Mouse (Mus musculus) midbrain, embryonic 14.5 days (tissue): ENCODE measurements around the gene Tarbp1. TPM values are rescaled to one million over a fixed set of nuclear protein-coding genes. Genes with fewer than 3 reads are reported as not detected.
"Not testable (repeated sequence)": the region's sequence is repeated elsewhere in the genome, so short reads cannot be mapped to it uniquely, and the experiment has no call there.

ENCODE experiments used
- ATAC-seq: fragments of 200-750 bp; cut with Nextera tagmentation; 2 replicates; pipeline ENCODE4 v1.8.0; 2017; ENCODE audit warnings: moderate number of reproducible peaks, moderate library complexity; ENCODE audit not compliant: low FRiP score, low TSS enrichment
- DNase-seq: peaks from one replicate; pipeline ENCODE4 v3.0.0-alpha.2; 2015
- H3K27ac ChIP-seq: fragments of 300-500 bp; sonication (generic); replicated peaks from 2 replicates; pipeline ENCODE4 v1.5.1; 2014; ENCODE audit warnings: mild to moderate bottlenecking, low read depth, low read length, moderate library complexity
- H3K27me3 ChIP-seq: fragments of 300-500 bp; sonication (generic); 2 replicates; pipeline ENCODE4 v1.6.1; 2014; ENCODE audit warnings: low read length, control low read depth, mixed read lengths; ENCODE audit not compliant: control insufficient read depth, insufficient read depth
- H3K36me3 ChIP-seq: fragments of 300-500 bp; sonication (generic); 2 replicates; pipeline ENCODE4 v1.6.1; 2014; ENCODE audit warnings: low read length, control low read depth; ENCODE audit not compliant: control insufficient read depth, insufficient read depth
- H3K4me1 ChIP-seq: fragments of 300-500 bp; sonication (generic); 2 replicates; pipeline ENCODE4 v1.6.1; 2014; ENCODE audit warnings: mild to moderate bottlenecking, antibody characterized with exemption, low read length, control low read depth; ENCODE audit not compliant: control insufficient read depth, insufficient read depth
- H3K4me2 ChIP-seq: fragments of 300-500 bp; sonication (generic); 2 replicates; pipeline ENCODE4 v1.6.1; 2014; ENCODE audit warnings: mild to moderate bottlenecking, low read length, moderate library complexity
- H3K4me3 ChIP-seq: fragments of 300-500 bp; sonication (generic); replicated peaks from 2 replicates; pipeline ENCODE4 v1.5.1; 2014; ENCODE audit warnings: low read depth, low read length
- H3K9ac ChIP-seq: fragments of 300-500 bp; sonication (generic); replicated peaks from 2 replicates; pipeline ENCODE4 v1.6.1; 2014; ENCODE audit warnings: mild to moderate bottlenecking, low read length, moderate library complexity
- H3K9me3 ChIP-seq: fragments of 300-500 bp; sonication (generic); 2 replicates; pipeline ENCODE4 v1.6.1; 2016; ENCODE audit warnings: low read length, control low read depth, mixed read lengths; ENCODE audit not compliant: control insufficient read depth
- WGBS: fragments of 180-500 bp; shearing (Covaris S2); extraction: QIAGEN DNeasy Blood & Tissue Kit; methylation state at CpG from one replicate; pipeline ENCODE4 v1.1.7; 2014; 5-methylcytosine and 5-hydroxymethylcytosine counted together
- polyA plus RNA-seq: library from polyadenylated mRNA; unstranded; fragments of >200 nt; fragmentation: Nextera tagmentation; extraction: Ambion mirVana; gene quantifications from 2 replicates; pipeline ENCODE4 v1.2.1, GENCODE M21; 2014

Gene Tarbp1
- polyA plus RNA-seq, 1 experiment from 2014 or later: 2.5 TPM

GRCm38 (mm10) chr8:126476151-126476855 is 1.4 kb upstream of the Tarbp1 start:
- not testable (repeated sequence) for H3K4me3 ChIP-seq, ATAC-seq, H3K4me2 ChIP-seq, H3K9ac ChIP-seq, H3K27ac ChIP-seq, H3K27me3 ChIP-seq, H3K36me3 ChIP-seq, H3K9me3 ChIP-seq, DNase-seq
- WGBS: 49% methylated on average over 29 of the region's 29 CpGs
- peaks cover 14% of the 10 kb centered on the region for H3K4me1 ChIP-seq

GRCm38 (mm10) chr8:126475738-126476137 is 873 bp upstream of the Tarbp1 start:
- not testable (repeated sequence) for H3K4me3 ChIP-seq, DNase-seq, H3K9ac ChIP-seq, H3K36me3 ChIP-seq, H3K4me2 ChIP-seq, H3K27ac ChIP-seq, H3K27me3 ChIP-seq, H3K9me3 ChIP-seq, ATAC-seq
- H3K4me1 ChIP-seq: peaks cover 14% of the 10 kb centered on the region
- WGBS: 53% methylated on average over 8 of the region's 8 CpGs

GRCm38 (mm10) chr8:126473802-126474298 is 1.0 kb downstream of the Tarbp1 start:
- Histone ChIP-seq H3K27me3 (no peaks in the 10 kb centered on the region), H3K4me2 (peak overlapping the region; percentile 67), H3K27ac (peak overlapping the region; percentile 87), H3K4me3 (peak overlapping the region; percentile 83), H3K9me3 (no peaks in the 10 kb centered on the region), H3K4me1 (peaks cover 14% of the 10 kb centered on the region), H3K9ac (peak overlapping the region; percentile 66), H3K36me3 (peaks cover 10% of the 10 kb centered on the region; the same call in 1 of the 2 replicates)
- ATAC-seq (no peak; the same call in 1 of the 2 replicates), DNase-seq (no peak)
- 12% methylated on average over 16 of the region's 16 CpGs for WGBS

GRCm38 (mm10) chr8:126464071-126464470 is 10.8 kb downstream of the Tarbp1 start:
- Histone ChIP-seq H3K4me1 (no peaks in the 10 kb centered on the region), H3K4me2 (no peak overlapping the region), H3K9ac (no peak overlapping the region), H3K9me3 (no peaks in the 10 kb centered on the region), H3K36me3 (peaks cover 45% of the 10 kb centered on the region), H3K27me3 (no peaks in the 10 kb centered on the region), H3K4me3 (no peak overlapping the region), H3K27ac (no peak overlapping the region)
- DNase-seq (no peak), ATAC-seq (no peak)
- WGBS: 90% methylated on average over 7 of the region's 7 CpGs

- no peak overlapping the region for H3K9ac ChIP-seq
- no peaks in the 10 kb centered on the region for H3K4me1 ChIP-seq
- DNase-seq: no peak
- 89% methylated on average over 7 of the region's 7 CpGs for WGBS
- no peaks in the 10 kb centered on the region for H3K27me3 ChIP-seq
- no peak overlapping the region for H3K4me2 ChIP-seq
- no peak for ATAC-seq
- H3K9me3 ChIP-seq: no peaks in the 10 kb centered on the region
- H3K36me3 ChIP-seq: peaks cover 50% of the 10 kb centered on the region
- no peak overlapping the region for H3K27ac ChIP-seq
- no peak overlapping the region for H3K4me3 ChIP-seq
These were observed 13.1 kb downstream of the Tarbp1 start for GRCm38 (mm10) chr8:126461735-126462134.

GRCm38 (mm10) chr8:126460274-126460673 is 14.6 kb downstream of the Tarbp1 start:
- 58% methylated on average over 3 of the region's 3 CpGs for WGBS
- DNase-seq (peak; percentile 26), ATAC-seq (no peak)
- Histone ChIP-seq H3K36me3 (peaks cover 51% of the 10 kb centered on the region), H3K27me3 (no peaks in the 10 kb centered on the region), H3K9ac (no peak overlapping the region), H3K4me1 (no peaks in the 10 kb centered on the region), H3K4me2 (no peak overlapping the region), H3K9me3 (no peaks in the 10 kb centered on the region), H3K27ac (no peak overlapping the region), H3K4me3 (no peak overlapping the region)

GRCm38 (mm10) chr8:126455383-126455782 is 19.5 kb downstream of the Tarbp1 start:
- WGBS: 82% methylated on average over 7 of the region's 7 CpGs
- peaks cover 62% of the 10 kb centered on the region for H3K36me3 ChIP-seq
- ATAC-seq: no peak; the same call in 1 of the 2 replicates

GRCm38 (mm10) chr8:126451158-126451557 is 23.7 kb downstream of the Tarbp1 start:
- Histone ChIP-seq H3K4me2 (no peak overlapping the region), H3K4me1 (no peaks in the 10 kb centered on the region), H3K36me3 (peaks cover 78% of the 10 kb centered on the region), H3K9me3 (no peaks in the 10 kb centered on the region), H3K9ac (no peak overlapping the region), H3K27ac (no peak overlapping the region), H3K27me3 (no peaks in the 10 kb centered on the region), H3K4me3 (no peak overlapping the region)
- DNase-seq (no peak), ATAC-seq (no peak)
- WGBS: 95% methylated on average over 8 of the region's 8 CpGs

More at GRCm38 (mm10) chr8:126455383-126455782, 19.5 kb downstream of the Tarbp1 start:
- no peaks in the 10 kb centered on the region for H3K9me3 ChIP-seq
- no peak overlapping the region for H3K4me2 ChIP-seq
- H3K4me1 ChIP-seq: no peaks in the 10 kb centered on the region
- H3K27me3 ChIP-seq: no peaks in the 10 kb centered on the region
- H3K4me3 ChIP-seq: no peak overlapping the region
- no peak overlapping the region for H3K27ac ChIP-seq
- DNase-seq: peak; percentile 56
- no peak overlapping the region for H3K9ac ChIP-seq

- Histone ChIP-seq H3K4me2 (no peak overlapping the region), H3K36me3 (peaks cover 38% of the 10 kb centered on the region), H3K9ac (no peak overlapping the region), H3K4me1 (no peaks in the 10 kb centered on the region), H3K9me3 (no peaks in the 10 kb centered on the region), H3K27me3 (no peaks in the 10 kb centered on the region), H3K27ac (no peak overlapping the region), H3K4me3 (no peak overlapping the region)
- ATAC-seq: no peak
- peak; percentile 24 for DNase-seq
- WGBS: 57% methylated on average over 2 of the region's 2 CpGs
These were observed 35.9 kb downstream of the Tarbp1 start for GRCm38 (mm10) chr8:126438937-126439336.
